Mouse (Mus musculus): ENCODE data around the gene Oca2.

The Oca2 gene

GRCm38 (mm10) chr7:56382706-56383105 is 143.1 kb downstream of the Oca2 start:
- DNase-seq: no peak

GRCm38 (mm10) chr7:56388295-56388694 is 148.7 kb downstream of the Oca2 start:
- no peak for DNase-seq

GRCm38 (mm10) chr7:56418182-56418836 is 178.7 kb downstream of the Oca2 start:
- DNase-seq: no peak

GRCm38 (mm10) chr7:56419253-56419844 is 179.8 kb downstream of the Oca2 start:
- no peak for DNase-seq

- peak; percentile 2 for DNase-seq
These were observed 182.4 kb downstream of the Oca2 start for GRCm38 (mm10) chr7:56421946-56422345.

- no peak for DNase-seq
These were observed 184.0 kb downstream of the Oca2 start for GRCm38 (mm10) chr7:56423548-56423947.

GRCm38 (mm10) chr7:56460814-56461520 is 221.4 kb downstream of the Oca2 start:
- DNase-seq: no peak

- DNase-seq: peak; percentile 20
These were observed 258.7 kb downstream of the Oca2 start for GRCm38 (mm10) chr7:56498242-56498641.

GRCm38 (mm10) chr7:56499319-56499718 is 259.8 kb downstream of the Oca2 start:
- no peak for DNase-seq

GRCm38 (mm10) chr7:56499767-56500166 is 260.2 kb downstream of the Oca2 start:
- DNase-seq: no peak

- no peak for DNase-seq
These were observed 260.9 kb downstream of the Oca2 start for GRCm38 (mm10) chr7:56500438-56500837.

- no peak for DNase-seq
These were observed 279.0 kb downstream of the Oca2 start for GRCm38 (mm10) chr7:56518581-56518980.

- DNase-seq: no peak
These were observed 280.2 kb downstream of the Oca2 start for GRCm38 (mm10) chr7:56519741-56520140.

- no peak for DNase-seq
These were observed 295.3 kb downstream of the Oca2 start for GRCm38 (mm10) chr7:56534856-56535255.

GRCm38 (mm10) chr7:56549226-56549625 is 309.7 kb downstream of the Oca2 start:
- DNase-seq: peak; percentile 5

GRCm38 (mm10) chr7:56551804-56552203 is 312.2 kb downstream of the Oca2 start:
- peak; percentile 7 for DNase-seq
